Mouse (Mus musculus): ENCODE measurements around the gene 4930412O13Rik. TPM values are rescaled to one million over a fixed set of nuclear protein-coding genes. Genes with fewer than 3 reads are reported as not detected.

Gene 4930412O13Rik
- polyA plus RNA-seq, 1 experiment from 2014 or later = 3.0 TPM

DNA sequence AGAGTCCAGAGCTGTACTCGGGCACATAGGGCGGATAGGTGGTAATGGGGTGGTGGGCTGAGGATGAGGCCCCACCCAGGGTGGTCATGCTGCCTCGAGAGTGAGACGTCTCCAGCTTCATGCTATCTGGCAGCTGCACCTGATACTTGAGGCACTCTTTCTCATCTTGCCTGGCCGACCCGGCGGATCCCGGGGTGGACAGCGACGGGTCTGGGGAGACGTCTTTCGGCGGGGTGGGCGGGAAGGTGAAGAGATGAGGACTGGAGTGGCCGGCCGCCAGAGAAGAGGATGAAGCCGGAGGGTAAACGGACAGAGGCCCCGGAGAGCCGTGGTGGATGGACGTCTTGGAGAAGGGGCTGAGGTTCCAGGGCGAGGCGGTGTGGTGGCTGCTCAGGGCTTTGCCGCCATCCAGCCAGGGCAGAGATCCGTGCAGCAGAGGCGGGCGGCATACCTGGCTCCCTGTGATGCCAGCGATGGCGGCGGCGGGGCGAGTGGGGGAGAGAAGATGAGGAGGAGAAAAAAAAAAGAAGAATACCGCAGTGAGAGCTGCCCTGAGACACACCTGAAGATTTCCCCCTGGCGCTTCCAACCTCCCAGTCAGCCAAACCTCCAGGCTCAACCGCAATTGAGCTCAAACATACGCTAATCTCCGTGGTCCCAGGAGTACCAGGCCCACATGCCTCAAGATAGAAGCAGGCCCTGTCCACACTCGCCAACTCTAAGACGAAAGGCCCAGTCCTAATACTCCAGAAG, 6.4 kb upstream of the 4930412O13Rik start:
- H3K9ac ChIP-seq (replicated peaks) = peak overlapping the region; percentile 50

DNA sequence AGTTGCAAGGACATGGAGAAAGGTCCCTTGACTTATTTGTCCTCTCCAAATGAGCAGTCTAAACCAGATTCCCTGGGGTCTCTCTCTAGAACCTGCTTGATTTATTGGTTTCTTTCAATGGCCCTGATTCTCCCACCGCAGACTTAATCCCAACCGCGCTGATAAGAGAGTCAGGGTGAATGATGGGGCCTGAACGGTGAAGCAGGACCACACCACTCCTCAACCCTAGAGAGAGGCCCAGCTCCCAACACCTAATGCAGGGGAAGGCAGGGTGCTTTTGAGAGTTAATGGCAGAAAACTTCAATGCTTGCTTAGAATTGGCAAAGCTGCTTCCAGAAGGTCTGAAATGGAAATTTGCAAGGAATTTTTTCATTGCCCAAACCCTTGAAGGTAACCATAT, 5.8 kb upstream of the 4930412O13Rik start:
- Histone ChIP-seq H3K27ac (replicated peaks) (peak overlapping the region; percentile 77), H3K9ac (replicated peaks) (peak overlapping the region; percentile 50), H3K4me1 (peaks cover 27% of the 10 kb centered on the region), H3K27me3 (peaks cover 95% of the 10 kb centered on the region), H3K36me3 (no peaks in the 10 kb centered on the region), H3K4me3 (peak overlapping the region; percentile 51), H3K4me2 (replicated peaks) (peak overlapping the region; percentile 38), H3K9me3 (no peaks in the 10 kb centered on the region)
- ATAC-seq (ENCODE audit: low FRiP score, low read depth) = no peak
- WGBS = 2% methylated on average over 4 of the region's 4 CpGs

More for the DNA sequence above, 6.4 kb upstream of the 4930412O13Rik start:
- H3K27me3 ChIP-seq = peaks cover 95% of the 10 kb centered on the region
- peak overlapping the region; percentile 38 for H3K4me2 ChIP-seq (replicated peaks)
- no peaks in the 10 kb centered on the region for H3K36me3 ChIP-seq
- H3K4me3 ChIP-seq = peak overlapping the region; percentile 51
- 2% methylated on average over 39 of the region's 39 CpGs for WGBS
- H3K9me3 ChIP-seq = no peaks in the 10 kb centered on the region
- H3K27ac ChIP-seq (replicated peaks) = peak overlapping the region; percentile 77
- no peak for ATAC-seq (ENCODE audit: low FRiP score, low read depth)
- peaks cover 27% of the 10 kb centered on the region for H3K4me1 ChIP-seq

DNA sequence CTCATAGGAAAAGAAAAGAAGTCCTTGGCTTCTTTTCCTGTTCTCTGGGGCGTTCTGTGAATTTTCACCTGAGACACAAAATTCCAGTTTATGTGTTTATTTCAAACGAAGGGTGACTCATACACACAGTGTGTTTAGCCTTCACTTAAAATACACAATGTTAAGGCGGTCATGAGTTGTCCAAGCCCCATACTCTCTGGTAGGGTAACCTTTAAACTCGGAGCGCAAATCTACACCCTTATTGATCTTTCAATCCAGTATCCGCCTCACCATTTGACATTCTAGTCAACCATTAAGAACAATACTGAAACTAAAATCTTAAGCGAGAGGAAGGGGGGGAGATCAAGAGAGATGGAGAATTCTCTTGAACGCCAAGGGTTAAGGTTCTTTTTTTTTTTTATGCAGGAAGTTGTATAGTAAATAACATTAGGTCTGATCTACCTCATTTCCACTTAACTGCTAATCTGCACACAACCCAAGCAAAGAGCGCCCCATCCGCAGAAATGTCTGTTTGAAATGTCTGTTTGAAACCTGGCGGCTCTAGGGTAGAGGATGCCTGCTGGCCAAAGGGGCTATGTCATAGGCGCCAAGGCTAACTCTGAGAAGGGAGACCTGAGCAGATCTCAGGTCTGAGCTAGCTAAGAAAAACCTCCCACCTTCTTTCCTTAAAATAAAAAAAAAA, 5.2 kb upstream of the 4930412O13Rik start:
- peak overlapping the region; percentile 29; the same call in 1 of the 2 replicates for H3K9ac ChIP-seq (replicated peaks)
- ATAC-seq (ENCODE audit: low FRiP score, low read depth) = no peak
- H3K9me3 ChIP-seq = no peaks in the 10 kb centered on the region
- WGBS = 5% methylated on average over 12 of the region's 12 CpGs
- H3K27ac ChIP-seq (replicated peaks) = peak overlapping the region; percentile 77
- H3K4me1 ChIP-seq = peaks cover 28% of the 10 kb centered on the region
- H3K36me3 ChIP-seq = no peaks in the 10 kb centered on the region
- H3K27me3 ChIP-seq = peaks cover 95% of the 10 kb centered on the region
- peak overlapping the region; percentile 38 for H3K4me2 ChIP-seq (replicated peaks)
- H3K4me3 ChIP-seq = peak overlapping the region; percentile 51

DNA sequence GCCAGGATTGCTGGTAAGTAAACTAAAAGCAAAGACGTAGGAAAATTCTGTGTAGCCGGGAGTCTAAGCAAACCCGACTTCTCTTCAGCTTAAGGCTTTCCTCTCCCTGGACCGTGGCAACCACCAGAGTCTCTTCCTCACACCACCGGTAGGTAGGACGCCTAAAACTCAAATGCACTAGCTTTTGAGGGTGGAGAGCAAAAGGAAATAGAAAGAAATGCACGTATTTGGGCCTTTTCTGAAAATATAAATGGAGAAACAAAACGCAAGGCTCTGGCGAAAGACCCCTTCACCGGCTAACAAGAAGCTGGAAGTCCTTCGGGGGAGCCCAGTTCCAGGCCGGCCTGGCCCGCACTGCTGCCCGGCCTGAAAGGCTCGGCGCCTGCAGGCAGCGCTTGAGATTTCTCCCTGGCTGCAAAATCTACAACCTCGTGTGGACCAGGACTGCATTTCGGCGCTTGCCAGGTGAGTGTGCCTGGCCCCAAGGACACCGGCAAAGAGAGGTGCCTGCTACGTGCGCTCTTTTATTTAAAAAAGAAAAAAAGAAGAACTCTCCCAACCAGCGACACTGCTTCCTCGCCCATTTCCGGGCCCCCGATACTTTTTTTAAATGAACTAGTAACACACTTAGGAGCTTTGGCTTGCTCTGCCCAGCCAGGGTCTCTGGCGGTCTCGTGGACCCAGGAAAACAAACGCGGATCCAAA, 4.3 kb upstream of the 4930412O13Rik start:
- peaks cover 95% of the 10 kb centered on the region for H3K27me3 ChIP-seq
- H3K4me1 ChIP-seq = peaks cover 37% of the 10 kb centered on the region
- ATAC-seq (ENCODE audit: low FRiP score, low read depth) = no peak
- WGBS = under 1% methylated on average over 31 of the region's 31 CpGs
- H3K36me3 ChIP-seq = no peaks in the 10 kb centered on the region
- peak overlapping the region; percentile 77 for H3K27ac ChIP-seq (replicated peaks)
- H3K9me3 ChIP-seq = no peaks in the 10 kb centered on the region
- H3K9ac ChIP-seq (replicated peaks) = peak overlapping the region; percentile 59
- H3K4me3 ChIP-seq = peak overlapping the region; percentile 51
- H3K4me2 ChIP-seq (replicated peaks) = peak overlapping the region; percentile 35

DNA sequence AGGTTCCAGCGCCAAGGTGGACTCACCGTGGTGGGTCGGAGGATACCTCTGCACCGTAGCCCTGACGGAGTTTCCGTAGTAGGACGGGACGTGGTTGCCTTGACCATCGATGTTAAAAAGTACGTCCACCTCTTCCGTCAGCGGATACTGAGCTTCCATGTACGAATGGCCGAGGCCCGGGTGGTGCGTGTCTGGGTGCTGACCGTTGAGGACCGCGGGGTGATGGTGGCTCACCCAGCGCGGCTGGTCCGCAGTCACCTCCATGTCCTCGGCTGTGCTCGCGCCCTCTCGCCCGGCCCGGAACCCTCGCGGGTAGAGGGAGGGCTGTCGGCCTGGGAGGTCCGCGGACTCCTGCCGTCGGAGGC, 3.7 kb upstream of the 4930412O13Rik start:
- peaks cover 36% of the 10 kb centered on the region for H3K4me1 ChIP-seq
- H3K9ac ChIP-seq (replicated peaks) = peak overlapping the region; percentile 59
- H3K36me3 ChIP-seq = no peaks in the 10 kb centered on the region
- peak overlapping the region; percentile 77 for H3K27ac ChIP-seq (replicated peaks)
- ATAC-seq (ENCODE audit: low FRiP score, low read depth) = no peak
- peak overlapping the region; percentile 35 for H3K4me2 ChIP-seq (replicated peaks)
- H3K27me3 ChIP-seq = peaks cover 95% of the 10 kb centered on the region
- H3K9me3 ChIP-seq = no peaks in the 10 kb centered on the region
- WGBS = under 1% methylated on average over 35 of the region's 35 CpGs
- H3K4me3 ChIP-seq = peak overlapping the region; percentile 51

DNA sequence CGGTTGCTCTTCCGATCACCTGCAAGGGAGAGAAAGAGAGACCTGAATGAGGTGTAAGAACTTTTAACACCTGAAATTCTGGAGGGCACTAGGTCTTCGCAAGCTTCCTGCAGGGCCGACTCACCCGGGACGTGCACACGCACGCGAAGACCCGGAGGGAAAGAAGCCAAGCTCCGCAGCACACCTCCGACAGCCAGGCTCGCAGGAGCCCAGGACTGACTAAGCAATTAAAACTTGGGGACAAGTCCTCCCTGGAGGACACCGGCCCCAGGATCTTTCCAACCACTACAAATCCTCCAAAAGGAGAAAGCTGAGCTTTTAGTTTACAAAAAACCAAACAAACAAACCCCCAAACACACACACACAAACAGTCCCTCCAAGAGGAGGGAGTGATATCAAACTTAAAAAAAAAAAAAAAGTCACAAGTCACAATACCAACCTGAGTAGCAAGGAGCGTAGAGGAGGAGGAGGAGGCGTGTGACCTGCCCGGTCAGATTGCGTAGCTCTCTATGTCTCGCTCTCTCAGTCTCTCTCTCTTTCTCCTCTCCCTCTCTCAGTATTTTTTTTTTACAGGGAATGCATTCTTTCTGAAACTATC, 3.0 kb upstream of the 4930412O13Rik start:
- Histone ChIP-seq H3K36me3 (no peaks in the 10 kb centered on the region), H3K27me3 (peaks cover 95% of the 10 kb centered on the region), H3K4me3 (peak overlapping the region; percentile 51), H3K9me3 (no peaks in the 10 kb centered on the region), H3K4me2 (replicated peaks) (peak overlapping the region; percentile 84), H3K9ac (replicated peaks) (peak overlapping the region; percentile 43; the same call in 1 of the 2 replicates), H3K4me1 (peaks cover 35% of the 10 kb centered on the region), H3K27ac (replicated peaks) (peak overlapping the region; percentile 77; the same call in 1 of the 2 replicates)
- no peak for ATAC-seq (ENCODE audit: low FRiP score, low read depth)
- under 1% methylated on average over 19 of the region's 19 CpGs for WGBS

DNA sequence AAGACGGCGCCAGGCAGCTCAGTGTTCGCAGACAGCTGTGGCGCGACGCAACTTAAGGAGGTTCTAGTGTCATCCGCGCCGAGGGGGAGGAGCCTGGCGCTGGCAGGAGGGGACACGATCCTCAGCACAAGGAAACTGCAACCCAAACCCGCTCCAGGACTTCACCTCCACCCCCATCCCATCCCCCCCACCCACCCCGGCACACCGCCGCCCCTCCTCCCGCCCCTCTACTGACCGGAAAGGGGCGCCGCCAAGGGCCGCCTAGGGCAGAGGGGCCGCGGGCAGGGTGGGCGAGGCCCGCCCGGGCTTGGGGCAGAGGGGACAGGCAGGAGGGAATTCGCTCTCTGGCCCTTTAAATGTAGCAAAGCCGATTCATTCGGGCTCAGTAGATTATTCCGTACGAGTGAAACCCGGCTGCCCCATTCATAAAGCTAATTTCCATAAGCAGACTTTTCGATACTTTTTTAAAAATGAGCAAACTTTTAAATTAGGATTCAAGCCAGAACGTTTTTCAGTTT, 2.4 kb upstream of the 4930412O13Rik start:
- WGBS = under 1% methylated on average over 30 of the region's 33 CpGs
- peaks cover 95% of the 10 kb centered on the region for H3K27me3 ChIP-seq
- peaks cover 34% of the 10 kb centered on the region for H3K4me1 ChIP-seq
- H3K9me3 ChIP-seq = no peaks in the 10 kb centered on the region
- H3K4me2 ChIP-seq (replicated peaks) = peak overlapping the region; percentile 84
- no peaks in the 10 kb centered on the region for H3K36me3 ChIP-seq
- ATAC-seq (ENCODE audit: low FRiP score, low read depth) = peak; percentile 42
- peak overlapping the region; percentile 51 for H3K4me3 ChIP-seq
- H3K9ac ChIP-seq (replicated peaks) = peak overlapping the region; percentile 43; the same call in 1 of the 2 replicates
- H3K27ac ChIP-seq (replicated peaks) = peak overlapping the region; percentile 77

DNA sequence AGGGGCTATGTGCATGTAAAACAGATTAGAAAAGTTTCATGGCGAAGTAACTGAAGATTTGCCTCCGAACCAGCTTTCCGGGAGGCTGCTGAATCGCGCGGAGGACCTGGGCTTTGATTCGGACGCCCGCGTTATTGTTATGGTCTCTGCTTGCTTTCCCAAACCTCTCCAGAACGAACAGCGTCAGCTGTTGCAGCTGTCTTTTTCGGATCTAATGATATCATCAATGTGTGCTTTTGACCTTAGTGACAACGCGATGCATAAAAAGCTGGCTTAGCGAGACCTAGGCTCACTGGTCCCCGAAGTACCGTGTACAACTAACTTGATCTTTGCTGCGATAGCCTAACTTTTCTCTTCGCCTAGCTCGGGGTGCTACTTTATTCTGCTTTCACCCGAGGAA, 2.0 kb upstream of the 4930412O13Rik start:
- Histone ChIP-seq H3K36me3 (no peaks in the 10 kb centered on the region), H3K9me3 (no peaks in the 10 kb centered on the region), H3K27ac (replicated peaks) (peak overlapping the region; percentile 77), H3K9ac (replicated peaks) (peak overlapping the region; percentile 43; the same call in 1 of the 2 replicates), H3K4me1 (peaks cover 35% of the 10 kb centered on the region), H3K27me3 (peaks cover 95% of the 10 kb centered on the region), H3K4me2 (replicated peaks) (peak overlapping the region; percentile 84), H3K4me3 (peak overlapping the region; percentile 51)
- 0% methylated on average over 22 of the region's 22 CpGs for whole genome bisulfite sequencing
- no peak; the same call in 1 of the 2 replicates for ATAC-seq (ENCODE audit: low FRiP score, low read depth)

DNA sequence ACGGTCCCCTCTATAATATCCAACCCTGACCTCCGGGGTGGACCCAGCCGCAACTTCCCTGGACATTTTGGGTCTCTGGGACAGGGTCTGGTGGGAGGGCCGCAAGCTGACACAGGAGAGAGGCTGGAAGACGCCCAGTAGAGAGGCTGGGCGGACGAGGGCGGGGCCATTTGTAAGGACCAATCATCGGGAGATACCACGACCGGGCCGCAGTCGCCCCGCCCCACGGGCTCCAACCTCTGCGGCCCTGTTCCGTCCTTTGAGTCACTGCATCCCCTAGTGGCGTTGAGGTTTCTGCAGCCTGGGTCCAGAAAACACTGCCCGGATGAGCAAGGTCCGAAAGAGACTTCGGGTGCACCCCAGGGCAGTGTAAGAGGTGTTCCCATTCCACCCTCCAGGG, 1.6 kb upstream of the 4930412O13Rik start:
- 0% methylated on average over 21 of the region's 21 CpGs for WGBS
- Histone ChIP-seq H3K4me1 (peaks cover 38% of the 10 kb centered on the region), H3K4me3 (peak overlapping the region; percentile 51)

DNA sequence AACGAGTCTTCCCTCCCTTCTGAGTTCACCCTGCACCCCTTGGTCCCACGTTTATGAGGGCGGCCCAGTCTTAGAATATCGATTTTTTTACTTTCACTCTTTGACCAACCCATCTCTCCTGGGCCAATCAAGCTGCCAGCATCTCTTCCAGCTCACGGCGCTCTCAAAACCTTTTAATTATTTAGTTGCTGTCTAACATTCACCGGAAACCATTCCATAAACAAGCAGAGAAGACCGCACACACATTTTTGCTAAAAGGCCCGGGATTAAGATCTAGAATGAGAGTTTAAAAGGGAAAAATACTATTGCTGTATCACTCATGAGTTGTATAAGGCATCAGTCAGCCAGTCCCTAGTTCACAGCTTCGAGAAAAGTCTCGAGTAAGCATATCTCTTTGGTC, 781 bp upstream of the 4930412O13Rik start:
- H3K4me3 ChIP-seq = peak overlapping the region; percentile 51
- H3K27ac ChIP-seq (replicated peaks) = peak overlapping the region; percentile 30; the same call in 1 of the 2 replicates
- H3K9me3 ChIP-seq = no peaks in the 10 kb centered on the region
- H3K9ac ChIP-seq (replicated peaks) = no peak overlapping the region
- peaks cover 95% of the 10 kb centered on the region for H3K27me3 ChIP-seq
- H3K4me1 ChIP-seq = peaks cover 38% of the 10 kb centered on the region
- no peak for ATAC-seq (ENCODE audit: low FRiP score, low read depth)
- no peaks in the 10 kb centered on the region for H3K36me3 ChIP-seq
- WGBS = 3% methylated on average over 11 of the region's 11 CpGs
- peak overlapping the region; percentile 84 for H3K4me2 ChIP-seq (replicated peaks)

More for the DNA sequence above, 1.6 kb upstream of the 4930412O13Rik start:
- peak overlapping the region; percentile 84 for H3K4me2 ChIP-seq (replicated peaks)
- 0 out of 2 replicates have a peak overlapping the region, but pooled peaks have one; percentile 43 for H3K9ac ChIP-seq (replicated peaks)
- ATAC-seq (ENCODE audit: low FRiP score, low read depth) = peak; percentile 95
- H3K9me3 ChIP-seq = no peaks in the 10 kb centered on the region
- H3K27me3 ChIP-seq = peaks cover 95% of the 10 kb centered on the region
- no peaks in the 10 kb centered on the region for H3K36me3 ChIP-seq
- H3K27ac ChIP-seq (replicated peaks) = peak overlapping the region; percentile 77

DNA sequence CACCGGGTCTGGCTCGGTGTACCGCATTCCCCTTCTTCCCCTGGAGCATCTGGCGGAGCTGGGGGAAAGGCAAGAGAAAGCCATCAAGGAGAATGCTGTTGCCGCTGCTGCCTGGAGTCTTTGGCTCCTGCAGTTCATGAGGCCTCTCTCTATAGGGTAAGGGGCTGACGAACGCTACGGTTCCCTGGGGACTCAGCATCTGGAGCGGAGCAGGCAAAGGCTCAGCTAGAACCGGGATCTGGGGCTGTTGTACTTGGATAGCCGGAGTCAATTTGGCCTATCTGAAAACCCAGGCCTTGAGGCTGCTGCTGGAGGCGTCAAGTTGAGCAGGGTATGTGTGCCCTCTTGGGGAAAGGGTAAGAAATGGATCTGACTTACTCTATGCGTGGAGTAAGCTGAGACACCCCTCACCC, 565 bp downstream of the 4930412O13Rik start:
- Histone ChIP-seq H3K4me2 (replicated peaks) (peak overlapping the region; percentile 84), H3K4me1 (peaks cover 38% of the 10 kb centered on the region), H3K27ac (replicated peaks) (peak overlapping the region; percentile 76), H3K4me3 (peak overlapping the region; percentile 51), H3K9me3 (no peaks in the 10 kb centered on the region), H3K36me3 (no peaks in the 10 kb centered on the region), H3K9ac (replicated peaks) (peak overlapping the region; percentile 57; the same call in 1 of the 2 replicates), H3K27me3 (peaks cover 95% of the 10 kb centered on the region)
- ATAC-seq (ENCODE audit: low FRiP score, low read depth) = no peak
- 0% methylated on average over 13 of the region's 13 CpGs for WGBS
